Mouse (Mus musculus): Measurements from ENCODE around the gene Tbc1d22a. TPM values are rescaled to one million over a fixed set of nuclear protein-coding genes. Genes with fewer than 3 reads are reported as not detected.

Gene Tbc1d22a
- polyA plus RNA-seq, 1 experiment: 16.3 TPM

- H3K27ac ChIP-seq (ENCODE audit: control insufficient read depth, insufficient read depth, low read depth, low read length, poor library complexity): no peak overlapping the region
- H3K4me3 ChIP-seq (replicated peaks; ENCODE audit: control insufficient read depth, low read depth, low read length): no peak overlapping the region
- no peak for TF ChIP-seq POLR2A (IDR thresholded peaks at IDR 0.05; ENCODE audit: borderline replicate concordance, control insufficient read depth, low read depth, low read length)
- WGBS: 77% methylated on average over 5 of the region's 5 CpGs
- no peaks in the 10 kb centered on the region for H3K4me1 ChIP-seq (ENCODE audit: control insufficient read depth, insufficient read depth, low read length)
These were observed 190.6 kb downstream of the Tbc1d22a start for GRCm38 (mm10) chr15:86404866-86405265.

GRCm38 (mm10) chr15:86405527-86405926 is 191.3 kb downstream of the Tbc1d22a start:
- H3K27ac ChIP-seq (ENCODE audit: control insufficient read depth, insufficient read depth, low read depth, low read length, poor library complexity): no peak overlapping the region
- H3K4me1 ChIP-seq (ENCODE audit: control insufficient read depth, insufficient read depth, low read length): no peaks in the 10 kb centered on the region
- WGBS: 21% methylated on average over 4 of the region's 4 CpGs
- H3K4me3 ChIP-seq (replicated peaks; ENCODE audit: control insufficient read depth, low read depth, low read length): no peak overlapping the region
- TF ChIP-seq CTCF (IDR thresholded peaks at IDR 0.05; ENCODE audit: control insufficient read depth, insufficient read depth, low read length): peak; percentile 88
- TF ChIP-seq POLR2A (IDR thresholded peaks at IDR 0.05; ENCODE audit: borderline replicate concordance, control insufficient read depth, low read depth, low read length): no peak

GRCm38 (mm10) chr15:86409352-86409751 is 195.1 kb downstream of the Tbc1d22a start:
- TF ChIP-seq CTCF (IDR thresholded peaks at IDR 0.05; ENCODE audit: control insufficient read depth, insufficient read depth, low read length) (no peak), POLR2A (IDR thresholded peaks at IDR 0.05; ENCODE audit: borderline replicate concordance, control insufficient read depth, low read depth, low read length) (no peak)
- Histone ChIP-seq H3K4me1 (ENCODE audit: control insufficient read depth, insufficient read depth, low read length) (no peaks in the 10 kb centered on the region), H3K27ac (ENCODE audit: control insufficient read depth, insufficient read depth, low read depth, low read length, poor library complexity) (no peak overlapping the region; the same call in 1 of the 2 replicates), H3K4me3 (replicated peaks; ENCODE audit: control insufficient read depth, low read depth, low read length) (no peak overlapping the region)
- 86% methylated on average over 5 of the region's 5 CpGs for WGBS

- TF ChIP-seq CTCF (IDR thresholded peaks at IDR 0.05; ENCODE audit: control insufficient read depth, insufficient read depth, low read length) (no peak), POLR2A (IDR thresholded peaks at IDR 0.05; ENCODE audit: borderline replicate concordance, control insufficient read depth, low read depth, low read length) (no peak)
- 70% methylated on average over 5 of the region's 5 CpGs for WGBS
- no peak overlapping the region for H3K4me3 ChIP-seq (replicated peaks; ENCODE audit: control insufficient read depth, low read depth, low read length)
- no peak overlapping the region for H3K27ac ChIP-seq (ENCODE audit: control insufficient read depth, insufficient read depth, low read depth, low read length, poor library complexity)
- H3K4me1 ChIP-seq (ENCODE audit: control insufficient read depth, insufficient read depth, low read length): no peaks in the 10 kb centered on the region
These were observed 197.3 kb downstream of the Tbc1d22a start for GRCm38 (mm10) chr15:86411532-86412080.

GRCm38 (mm10) chr15:86415951-86416350 is 201.7 kb downstream of the Tbc1d22a start:
- no peak overlapping the region for H3K27ac ChIP-seq (ENCODE audit: control insufficient read depth, insufficient read depth, low read depth, low read length, poor library complexity)
- no peak for TF ChIP-seq CTCF (IDR thresholded peaks at IDR 0.05; ENCODE audit: control insufficient read depth, insufficient read depth, low read length)
- no peak for TF ChIP-seq POLR2A (IDR thresholded peaks at IDR 0.05; ENCODE audit: borderline replicate concordance, control insufficient read depth, low read depth, low read length)
- 79% methylated on average over 6 of the region's 6 CpGs for WGBS
- no peak overlapping the region for H3K4me3 ChIP-seq (replicated peaks; ENCODE audit: control insufficient read depth, low read depth, low read length)
- no peaks in the 10 kb centered on the region for H3K4me1 ChIP-seq (ENCODE audit: control insufficient read depth, insufficient read depth, low read length)

GRCm38 (mm10) chr15:86418436-86418835 is 204.2 kb downstream of the Tbc1d22a start:
- H3K4me3 ChIP-seq (replicated peaks; ENCODE audit: control insufficient read depth, low read depth, low read length): no peak overlapping the region
- H3K4me1 ChIP-seq (ENCODE audit: control insufficient read depth, insufficient read depth, low read length): no peaks in the 10 kb centered on the region
- WGBS: 82% methylated on average over 2 of the region's 2 CpGs
- no peak overlapping the region for H3K27ac ChIP-seq (ENCODE audit: control insufficient read depth, insufficient read depth, low read depth, low read length, poor library complexity)
- TF ChIP-seq POLR2A (IDR thresholded peaks at IDR 0.05; ENCODE audit: borderline replicate concordance, control insufficient read depth, low read depth, low read length) (no peak), CTCF (IDR thresholded peaks at IDR 0.05; ENCODE audit: control insufficient read depth, insufficient read depth, low read length) (no peak)

GRCm38 (mm10) chr15:86419620-86420019 is 205.4 kb downstream of the Tbc1d22a start:
- no peak overlapping the region for H3K4me3 ChIP-seq (replicated peaks; ENCODE audit: control insufficient read depth, low read depth, low read length)
- H3K27ac ChIP-seq (ENCODE audit: control insufficient read depth, insufficient read depth, low read depth, low read length, poor library complexity): no peak overlapping the region
- no peak for TF ChIP-seq CTCF (IDR thresholded peaks at IDR 0.05; ENCODE audit: control insufficient read depth, insufficient read depth, low read length)
- no peak for TF ChIP-seq POLR2A (IDR thresholded peaks at IDR 0.05; ENCODE audit: borderline replicate concordance, control insufficient read depth, low read depth, low read length)
- no peaks in the 10 kb centered on the region for H3K4me1 ChIP-seq (ENCODE audit: control insufficient read depth, insufficient read depth, low read length)
- 86% methylated on average over 6 of the region's 6 CpGs for WGBS

- H3K4me3 ChIP-seq (replicated peaks; ENCODE audit: control insufficient read depth, low read depth, low read length): no peak overlapping the region
- TF ChIP-seq CTCF (IDR thresholded peaks at IDR 0.05; ENCODE audit: control insufficient read depth, insufficient read depth, low read length) (no peak), POLR2A (IDR thresholded peaks at IDR 0.05; ENCODE audit: borderline replicate concordance, control insufficient read depth, low read depth, low read length) (no peak)
- peaks cover 2% of the 10 kb centered on the region; the same call in 1 of the 2 replicates for H3K4me1 ChIP-seq (ENCODE audit: control insufficient read depth, insufficient read depth, low read length)
- WGBS: 62% methylated on average over 1 of the region's 1 CpGs
- no peak overlapping the region for H3K27ac ChIP-seq (ENCODE audit: control insufficient read depth, insufficient read depth, low read depth, low read length, poor library complexity)
These were observed 208.6 kb downstream of the Tbc1d22a start for GRCm38 (mm10) chr15:86422858-86423257.

- 35% methylated on average over 2 of the region's 2 CpGs for WGBS
- Histone ChIP-seq H3K4me3 (replicated peaks; ENCODE audit: control insufficient read depth, low read depth, low read length) (no peak overlapping the region), H3K27ac (ENCODE audit: control insufficient read depth, insufficient read depth, low read depth, low read length, poor library complexity) (no peak overlapping the region), H3K4me1 (ENCODE audit: control insufficient read depth, insufficient read depth, low read length) (peaks cover 2% of the 10 kb centered on the region; the same call in 1 of the 2 replicates)
- no peak for TF ChIP-seq POLR2A (IDR thresholded peaks at IDR 0.05; ENCODE audit: borderline replicate concordance, control insufficient read depth, low read depth, low read length)
- TF ChIP-seq CTCF (IDR thresholded peaks at IDR 0.05; ENCODE audit: control insufficient read depth, insufficient read depth, low read length): no peak
These were observed 209.6 kb downstream of the Tbc1d22a start for GRCm38 (mm10) chr15:86423884-86424283.

Data from bone marrow, adult 2 months (tissue).